Mouse (Mus musculus): ENCODE data around the gene Krt7.

- TF ChIP-seq CTCF (IDR thresholded peaks at IDR 0.05; ENCODE audit: extremely low read depth, insufficient read depth, insufficient read length, insufficient replicate concordance) (no peak), POLR2A (IDR thresholded peaks at IDR 0.05; ENCODE audit: low read depth, low read length) (no peak)
These were observed 44.4 kb upstream of the Krt7 start for GRCm38 (mm10) chr15:101366482-101366881.

All from spleen, adult 2 months (tissue).